Mouse (Mus musculus): ENCODE measurements around the gene Ank2. TPM values are rescaled to one million over a fixed set of nuclear protein-coding genes. Genes with fewer than 3 reads are reported as not detected.

Gene Ank2
- polyA plus RNA-seq, 1 experiment, result 4.6 TPM

DNA sequence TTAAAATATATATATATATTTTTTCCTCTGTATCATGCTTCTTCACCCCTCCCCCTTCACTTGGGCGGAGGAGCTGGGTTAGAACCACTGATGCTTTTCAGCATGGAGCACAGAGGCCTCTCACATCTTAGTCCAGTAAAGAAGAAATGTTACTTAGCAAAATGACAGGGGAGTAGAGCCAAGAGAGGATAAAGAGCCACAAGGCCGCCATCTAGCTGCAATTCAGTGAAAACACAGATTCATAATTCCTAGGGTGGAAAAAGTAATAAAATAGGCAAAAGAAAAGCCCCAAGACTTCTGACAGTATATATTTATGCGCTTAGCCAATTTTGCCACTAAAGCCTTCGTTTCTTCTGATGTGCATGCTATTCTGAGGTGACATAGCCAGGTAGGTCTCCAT is 503.2 kb downstream of the Ank2 start:
- TF ChIP-seq POLR2A (IDR thresholded peaks at IDR 0.05; ENCODE audit: control insufficient read depth, extremely low read depth, insufficient read depth, low read length, poor library complexity) (no peak), CTCF (IDR thresholded peaks at IDR 0.05; ENCODE audit: borderline replicate concordance, control insufficient read depth, extremely low read depth, insufficient read depth, low read length, poor library complexity) (no peak)
- DNase-seq, result no peak
- Histone ChIP-seq H3K4me3 (ENCODE audit: control insufficient read depth, insufficient read depth, low read length) (no peak overlapping the region), H3K27me3 (ENCODE audit: control insufficient read depth, insufficient read depth, low read length) (no peaks in the 10 kb centered on the region), H3K4me1 (replicated peaks; ENCODE audit: control insufficient read depth, insufficient read depth, low read length) (no peaks in the 10 kb centered on the region), H3K27ac (ENCODE audit: control insufficient read depth, insufficient read depth, low read length) (no peak overlapping the region), H3K36me3 (ENCODE audit: control insufficient read depth, insufficient read depth, low read length) (no peaks in the 10 kb centered on the region)
- WGBS, result 89% methylated on average over 4 of the region's 4 CpGs

DNA sequence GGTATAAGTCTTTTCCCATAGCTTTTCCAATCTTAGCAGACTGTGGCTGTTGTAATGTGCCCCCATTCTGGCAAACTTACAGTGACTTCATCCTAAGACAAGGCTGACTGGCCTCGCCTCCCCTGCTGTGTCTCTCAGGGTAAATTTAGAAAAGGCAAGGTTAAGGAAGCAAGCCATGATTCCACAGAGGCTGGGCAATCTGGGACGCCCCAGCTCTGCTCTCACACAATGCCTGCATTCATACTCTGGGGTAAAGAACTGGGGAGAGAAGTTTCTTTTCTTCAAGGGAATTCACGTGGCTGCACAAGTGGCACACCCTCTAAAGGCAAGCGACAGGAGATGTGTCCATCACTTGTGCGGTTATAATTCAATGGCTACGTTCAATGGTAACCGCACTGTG is 505.0 kb downstream of the Ank2 start:
- Histone ChIP-seq H3K27ac (ENCODE audit: control insufficient read depth, insufficient read depth, low read length) (no peak overlapping the region), H3K4me3 (ENCODE audit: control insufficient read depth, insufficient read depth, low read length) (no peak overlapping the region), H3K4me1 (replicated peaks; ENCODE audit: control insufficient read depth, insufficient read depth, low read length) (no peaks in the 10 kb centered on the region), H3K36me3 (ENCODE audit: control insufficient read depth, insufficient read depth, low read length) (no peaks in the 10 kb centered on the region), H3K27me3 (ENCODE audit: control insufficient read depth, insufficient read depth, low read length) (no peaks in the 10 kb centered on the region)
- TF ChIP-seq POLR2A (IDR thresholded peaks at IDR 0.05; ENCODE audit: control insufficient read depth, extremely low read depth, insufficient read depth, low read length, poor library complexity) (no peak), CTCF (IDR thresholded peaks at IDR 0.05; ENCODE audit: borderline replicate concordance, control insufficient read depth, extremely low read depth, insufficient read depth, low read length, poor library complexity) (no peak)
- WGBS, result 91% methylated on average over 7 of the region's 7 CpGs
- no peak for DNase-seq

- WGBS, result 90% methylated on average over 3 of the region's 3 CpGs
- Histone ChIP-seq H3K27me3 (ENCODE audit: control insufficient read depth, insufficient read depth, low read length) (no peaks in the 10 kb centered on the region), H3K27ac (ENCODE audit: control insufficient read depth, insufficient read depth, low read length) (no peak overlapping the region), H3K36me3 (ENCODE audit: control insufficient read depth, insufficient read depth, low read length) (no peaks in the 10 kb centered on the region), H3K4me1 (replicated peaks; ENCODE audit: control insufficient read depth, insufficient read depth, low read length) (no peaks in the 10 kb centered on the region), H3K4me3 (ENCODE audit: control insufficient read depth, insufficient read depth, low read length) (no peak overlapping the region)
- DNase-seq, result no peak
- TF ChIP-seq CTCF (IDR thresholded peaks at IDR 0.05; ENCODE audit: borderline replicate concordance, control insufficient read depth, extremely low read depth, insufficient read depth, low read length, poor library complexity), result no peak
Observed at GRCm38 (mm10) chr3:126989936-126990335, 509.2 kb downstream of the Ank2 start.

DNA sequence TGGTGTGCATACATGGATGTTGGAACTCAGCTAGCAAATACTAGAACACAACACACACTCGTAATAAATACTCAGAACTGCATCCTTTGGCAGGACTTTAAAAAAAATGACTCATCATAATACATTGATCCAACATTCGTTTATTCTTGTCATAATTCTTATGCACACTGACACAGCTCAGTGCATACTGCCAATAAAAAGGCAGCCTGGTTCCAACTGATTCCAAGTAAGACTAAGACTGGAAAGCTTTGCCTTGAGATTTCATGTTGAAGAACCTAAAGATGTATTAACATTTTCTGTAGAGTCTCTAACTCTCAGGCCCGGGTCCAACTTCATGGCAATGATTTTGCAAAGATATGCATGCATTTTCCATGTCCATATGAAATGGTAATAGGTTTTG is 512.5 kb downstream of the Ank2 start:
- no peak for TF ChIP-seq CTCF (IDR thresholded peaks at IDR 0.05; ENCODE audit: borderline replicate concordance, control insufficient read depth, extremely low read depth, insufficient read depth, low read length, poor library complexity)
- TF ChIP-seq POLR2A (IDR thresholded peaks at IDR 0.05; ENCODE audit: control insufficient read depth, extremely low read depth, insufficient read depth, low read length, poor library complexity), result no peak
- 78% methylated on average over 3 of the region's 3 CpGs for WGBS
- H3K27ac ChIP-seq (ENCODE audit: control insufficient read depth, insufficient read depth, low read length), result no peak overlapping the region
- DNase-seq, result no peak
- no peaks in the 10 kb centered on the region for H3K27me3 ChIP-seq (ENCODE audit: control insufficient read depth, insufficient read depth, low read length)
- H3K36me3 ChIP-seq (ENCODE audit: control insufficient read depth, insufficient read depth, low read length), result no peaks in the 10 kb centered on the region
- H3K4me3 ChIP-seq (ENCODE audit: control insufficient read depth, insufficient read depth, low read length), result no peak overlapping the region
- no peaks in the 10 kb centered on the region for H3K4me1 ChIP-seq (replicated peaks; ENCODE audit: control insufficient read depth, insufficient read depth, low read length)

DNA sequence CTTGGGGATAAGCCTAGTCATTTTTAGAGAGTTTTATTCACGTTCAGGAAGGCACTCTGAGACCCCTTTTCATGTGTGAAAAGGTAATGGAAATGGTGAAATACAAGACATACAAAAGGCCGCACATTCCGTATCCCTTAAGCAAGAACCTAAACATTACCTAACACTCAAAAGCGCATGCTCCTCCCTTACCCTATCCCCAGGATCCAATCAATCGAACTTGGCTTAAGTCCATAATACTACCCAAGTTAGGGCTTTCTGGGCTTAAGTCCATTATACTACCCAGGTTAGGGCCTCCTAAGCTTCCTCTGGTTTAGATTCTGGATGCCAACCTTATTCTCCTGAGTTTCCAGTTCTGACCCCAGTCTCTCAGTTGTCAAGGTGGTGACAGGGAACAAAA is 516.3 kb downstream of the Ank2 start:
- WGBS, result 94% methylated on average over 5 of the region's 5 CpGs
- no peak for TF ChIP-seq CTCF (IDR thresholded peaks at IDR 0.05; ENCODE audit: borderline replicate concordance, control insufficient read depth, extremely low read depth, insufficient read depth, low read length, poor library complexity)
- no peak for TF ChIP-seq POLR2A (IDR thresholded peaks at IDR 0.05; ENCODE audit: control insufficient read depth, extremely low read depth, insufficient read depth, low read length, poor library complexity)
- Histone ChIP-seq H3K4me3 (ENCODE audit: control insufficient read depth, insufficient read depth, low read length) (no peak overlapping the region), H3K36me3 (ENCODE audit: control insufficient read depth, insufficient read depth, low read length) (no peaks in the 10 kb centered on the region), H3K27me3 (ENCODE audit: control insufficient read depth, insufficient read depth, low read length) (no peaks in the 10 kb centered on the region), H3K4me1 (replicated peaks; ENCODE audit: control insufficient read depth, insufficient read depth, low read length) (no peaks in the 10 kb centered on the region), H3K27ac (ENCODE audit: control insufficient read depth, insufficient read depth, low read length) (no peak overlapping the region)
- DNase-seq, result no peak

- 85% methylated on average over 3 of the region's 3 CpGs for WGBS
- H3K36me3 ChIP-seq (ENCODE audit: control insufficient read depth, insufficient read depth, low read length), result no peaks in the 10 kb centered on the region
- no peak overlapping the region for H3K4me3 ChIP-seq (ENCODE audit: control insufficient read depth, insufficient read depth, low read length)
- H3K27me3 ChIP-seq (ENCODE audit: control insufficient read depth, insufficient read depth, low read length), result no peaks in the 10 kb centered on the region
- no peak overlapping the region for H3K27ac ChIP-seq (ENCODE audit: control insufficient read depth, insufficient read depth, low read length)
- no peaks in the 10 kb centered on the region for H3K4me1 ChIP-seq (replicated peaks; ENCODE audit: control insufficient read depth, insufficient read depth, low read length)
- TF ChIP-seq CTCF (IDR thresholded peaks at IDR 0.05; ENCODE audit: borderline replicate concordance, control insufficient read depth, extremely low read depth, insufficient read depth, low read length, poor library complexity) (no peak), POLR2A (IDR thresholded peaks at IDR 0.05; ENCODE audit: control insufficient read depth, extremely low read depth, insufficient read depth, low read length, poor library complexity) (no peak)
- no peak for DNase-seq
Observed at GRCm38 (mm10) chr3:126981163-126981562, 518.0 kb downstream of the Ank2 start.

GRCm38 (mm10) chr3:126979635-126980034 is 519.5 kb downstream of the Ank2 start:
- Histone ChIP-seq H3K4me1 (replicated peaks; ENCODE audit: control insufficient read depth, insufficient read depth, low read length) (no peaks in the 10 kb centered on the region), H3K27ac (ENCODE audit: control insufficient read depth, insufficient read depth, low read length) (no peak overlapping the region), H3K27me3 (ENCODE audit: control insufficient read depth, insufficient read depth, low read length) (no peaks in the 10 kb centered on the region), H3K4me3 (ENCODE audit: control insufficient read depth, insufficient read depth, low read length) (no peak overlapping the region), H3K36me3 (ENCODE audit: control insufficient read depth, insufficient read depth, low read length) (no peaks in the 10 kb centered on the region)
- TF ChIP-seq POLR2A (IDR thresholded peaks at IDR 0.05; ENCODE audit: control insufficient read depth, extremely low read depth, insufficient read depth, low read length, poor library complexity) (no peak), CTCF (IDR thresholded peaks at IDR 0.05; ENCODE audit: borderline replicate concordance, control insufficient read depth, extremely low read depth, insufficient read depth, low read length, poor library complexity) (no peak)
- WGBS, result 96% methylated on average over 3 of the region's 3 CpGs
- DNase-seq, result no peak

Measured in thymus, adult 2 months (tissue).